Mouse (Mus musculus) MEL (cell line): ENCODE data around the gene A930018P22Rik. TPM values are rescaled to one million over a fixed set of nuclear protein-coding genes. Genes with fewer than 3 reads are reported as not detected.

Experiments
- DNase-seq: peaks from one replicate; pipeline ENCODE4 v3.0.0; 2011; ENCODE audit warnings: low read depth, low spot score
- H3K27ac ChIP-seq: 2 replicates; pipeline ENCODE4 v1.5.1; 2012; ENCODE audit warnings: low read depth, mild to moderate bottlenecking, control low read depth, low read length, moderate library complexity; ENCODE audit not compliant: control insufficient read depth
- H3K27me3 ChIP-seq, 2 experiments: fragments of 150-350 bp in 1 of 2; sonication (generic) in 1 of 2; 2 replicates each; pipeline ENCODE4 v1.6.1; 2012; ENCODE audit warnings: low read length in 2 of 2, mild to moderate bottlenecking in 2 of 2, improper control_type of control experiment in 1 of 2, moderate library complexity in 1 of 2; ENCODE audit not compliant: insufficient read depth in 2 of 2, control insufficient read depth in 1 of 2
- H3K36me3 ChIP-seq, 2 experiments: 2 replicates each; pipeline ENCODE4 v1.6.1; 2012 to 2014; ENCODE audit warnings: low read length in 2 of 2, improper control_type of control experiment in 1 of 2, inconsistent platforms in 1 of 2, mild to moderate bottlenecking in 1 of 2; ENCODE audit not compliant: insufficient read depth in 2 of 2, control insufficient read depth in 1 of 2
- H3K4me1 ChIP-seq, 2 experiments: fragments of 150-350 bp in 1 of 2; sonication (generic) in 1 of 2; 2 replicates each; pipeline ENCODE4 v1.6.1; 2012; ENCODE audit warnings: low read length in 2 of 2, improper control_type of control experiment in 1 of 2, mild to moderate bottlenecking in 1 of 2; ENCODE audit not compliant: insufficient read depth in 2 of 2, control insufficient read depth in 1 of 2
- H3K4me3 ChIP-seq, 2 experiments: fragments of 150-350 bp in 1 of 2; sonication (generic) in 1 of 2; 2 replicates each; pipeline ENCODE4 v1.5.1; 2012; ENCODE audit warnings: low read depth in 2 of 2, low read length in 2 of 2, mild to moderate bottlenecking in 2 of 2, moderate library complexity in 2 of 2, control low read depth in 1 of 2, improper control_type of control experiment in 1 of 2; ENCODE audit not compliant: control insufficient read depth in 1 of 2, insufficient read depth in 1 of 2
- H3K79me2 ChIP-seq: 2 replicates; pipeline ENCODE4 v1.6.1; 2012; ENCODE audit warnings: mild to moderate bottlenecking, low read length, moderate library complexity; ENCODE audit not compliant: control insufficient read depth, poor library complexity, insufficient read depth
- H3K9ac ChIP-seq: 2 replicates; pipeline ENCODE4 v1.6.1; 2012; ENCODE audit warnings: low read depth, mild to moderate bottlenecking, control low read depth, low read length, moderate library complexity; ENCODE audit not compliant: control insufficient read depth, poor library complexity, severe bottlenecking
- H3K9me3 ChIP-seq: fragments of 150-350 bp; sonication (generic); replicated peaks from 2 replicates; pipeline ENCODE4 v1.6.1; 2012; ENCODE audit warnings: mild to moderate bottlenecking, low read length, improper control_type of control experiment, moderate library complexity; ENCODE audit not compliant: insufficient read depth
- ELF1 ChIP-seq: IDR thresholded peaks from 2 replicates; pipeline ENCODE4 v1.6.1; 2014; ENCODE audit warnings: low read depth, mild to moderate bottlenecking, inconsistent platforms, low read length, improper control_type of control experiment, moderate library complexity
- EP300 ChIP-seq, 2 experiments: IDR thresholded peaks; 2 replicates each; pipeline ENCODE4 v1.6.1; 2011; ENCODE audit warnings: improper control_type of control experiment in 2 of 2, low read length in 2 of 2, low read depth in 1 of 2, mild to moderate bottlenecking in 1 of 2
- ETS1 ChIP-seq: IDR thresholded peaks from 2 replicates; pipeline ENCODE4 v1.6.1; 2012; ENCODE audit warnings: low read depth, mild to moderate bottlenecking, inconsistent platforms, low read length, improper control_type of control experiment, moderate library complexity
- GATA1 ChIP-seq: IDR thresholded peaks from 2 replicates; pipeline ENCODE4 v1.6.1; 2011; ENCODE audit warnings: low read depth, low read length, improper control_type of control experiment
- JUND ChIP-seq: IDR thresholded peaks from 2 replicates; pipeline ENCODE4 v1.6.1; 2011; ENCODE audit warnings: low read depth, mild to moderate bottlenecking, improper control_type of control experiment, low read length
- MEF2A ChIP-seq: IDR thresholded peaks from 2 replicates; pipeline ENCODE4 v1.6.1; 2014; ENCODE audit warnings: low read depth, mild to moderate bottlenecking, inconsistent platforms, low read length, improper control_type of control experiment; ENCODE audit not compliant: poor library complexity, insufficient replicate concordance, severe bottlenecking; ENCODE audit errors: extremely low read depth
- MYB ChIP-seq: IDR thresholded peaks from 2 replicates; pipeline ENCODE4 v1.6.1; 2011; ENCODE audit warnings: mild to moderate bottlenecking, low read depth, low read length, improper control_type of control experiment
- MYC ChIP-seq: IDR thresholded peaks from 2 replicates; pipeline ENCODE4 v1.6.1; 2011; ENCODE audit warnings: low read depth, mild to moderate bottlenecking, low read length, improper control_type of control experiment, moderate library complexity
- POLR2A ChIP-seq, 2 experiments: IDR thresholded peaks; 2 replicates each; pipeline ENCODE4 v1.6.1; 2011 to 2012; ENCODE audit warnings: low read length in 2 of 2, mild to moderate bottlenecking in 2 of 2, control low read depth in 1 of 2, improper control_type of control experiment in 1 of 2, low read depth in 1 of 2, moderate library complexity in 1 of 2; ENCODE audit not compliant: control insufficient read depth in 1 of 2, insufficient read depth in 1 of 2, poor library complexity in 1 of 2
- RCOR1 ChIP-seq: IDR thresholded peaks from 2 replicates; pipeline ENCODE4 v1.6.1; 2012; ENCODE audit warnings: low read depth, mild to moderate bottlenecking, inconsistent platforms, low read length, improper control_type of control experiment
- SIN3A ChIP-seq: IDR thresholded peaks from 2 replicates; pipeline ENCODE4 v1.6.1; 2012; ENCODE audit warnings: low read length, improper control_type of control experiment, inconsistent platforms
- TAL1 ChIP-seq: IDR thresholded peaks from 2 replicates; pipeline ENCODE4 v1.6.1; 2012; ENCODE audit warnings: mild to moderate bottlenecking, inconsistent platforms, low read length, moderate library complexity, mixed read lengths
- TCF12 ChIP-seq: IDR thresholded peaks from 2 replicates; pipeline ENCODE4 v1.6.1; 2014; ENCODE audit warnings: low read depth, mild to moderate bottlenecking, inconsistent platforms, low read length, improper control_type of control experiment, moderate library complexity
- UBTF ChIP-seq: IDR thresholded peaks from 2 replicates; pipeline ENCODE4 v1.6.1; 2012; ENCODE audit warnings: low read depth, mild to moderate bottlenecking, inconsistent platforms, low read length, improper control_type of control experiment, moderate library complexity, borderline replicate concordance; ENCODE audit not compliant: insufficient read depth
- ZKSCAN1 ChIP-seq: IDR thresholded peaks from 2 replicates; pipeline ENCODE4 v1.6.1; 2012; ENCODE audit warnings: low read depth, mild to moderate bottlenecking, inconsistent platforms, low read length, improper control_type of control experiment, moderate library complexity
- polyA plus RNA-seq, 2 experiments: library from polyadenylated mRNA; stranded (reverse) in 1 of 2; unstranded in 1 of 2; fragments of >175 nt in 1 of 2; fragments of >200 nt in 1 of 2; gene quantifications; 2 replicates each; pipeline versions ENCODE4 v1.2.1 to v1.2.4; 2012; ENCODE audit warnings: low replicate concordance in 2 of 2, low read depth in 1 of 2; ENCODE audit not compliant: insufficient read length in 2 of 2, insufficient read depth in 1 of 2, missing spikeins in 1 of 2
- total RNA-seq: library from RNA; depleted of rRNA; stranded (reverse); fragments of 300-350 nt; gene quantifications from 2 replicates; pipeline ENCODE4 v1.2.3, GENCODE M21; 2012

Gene A930018P22Rik
- total and polyA plus RNA-seq, 3 experiments: not detected

- peaks cover 0 to 27% of the 10 kb centered on the region in 2 experiments; a peak in 2 of 4 replicates for H3K36me3 ChIP-seq
- no peaks in the 10 kb centered on the region for H3K27me3 ChIP-seq
- TF ChIP-seq UBTF (no peak), SIN3A (peak; percentile 29; the same call in 1 of the 2 replicates), TCF12 (peak; percentile 90), EP300 (IDR thresholded peaks at IDR 0.05; ENCODE audit: low read depth in 1 of 2, low read length in 2 of 2) (peak; percentile 72 to 81), TAL1 (peak; percentile 75), MEF2A (no peak), POLR2A (IDR thresholded peaks at IDR 0.05; ENCODE audit: control insufficient read depth in 1 of 2, insufficient read depth in 1 of 2, low read depth in 1 of 2, low read length in 2 of 2, poor library complexity in 1 of 2) (no peak), ELF1 (0 out of 2 replicates have a peak, but pooled peaks have one; percentile 17), ETS1 (peak; percentile 62), RCOR1 (0 out of 2 replicates have a peak, but pooled peaks have one; percentile 34), GATA1 (peak; percentile 90)
- peaks cover 22 to 31% of the 10 kb centered on the region in 2 experiments for H3K4me1 ChIP-seq
- no peak overlapping the region for H3K9ac ChIP-seq
- H3K79me2 ChIP-seq: no peaks in the 10 kb centered on the region
- DNase-seq: peak; percentile 72
- H3K9me3 ChIP-seq: no peaks in the 10 kb centered on the region
- no peak overlapping the region for H3K4me3 ChIP-seq
- H3K27ac ChIP-seq: peak overlapping the region; percentile 39
These were observed 23.9 kb upstream of the A930018P22Rik start for GRCm38 (mm10) chr2:104098529-104099230.

GRCm38 (mm10) chr2:104099231-104099585, 23.4 kb upstream of the A930018P22Rik start:
- H3K27ac ChIP-seq: peak overlapping the region; percentile 1; the same call in 1 of the 2 replicates
- H3K4me3 ChIP-seq: no peak overlapping the region
- H3K4me1 ChIP-seq: peaks cover 22 to 32% of the 10 kb centered on the region in 2 experiments
- no peaks in the 10 kb centered on the region for H3K79me2 ChIP-seq
- H3K27me3 ChIP-seq: no peaks in the 10 kb centered on the region
- no peak for DNase-seq
- H3K36me3 ChIP-seq: peaks cover 0 to 27% of the 10 kb centered on the region in 2 experiments; a peak in 2 of 4 replicates
- no peak overlapping the region for H3K9ac ChIP-seq
- H3K9me3 ChIP-seq: no peaks in the 10 kb centered on the region
- TF ChIP-seq ETS1 (no peak), RCOR1 (no peak), MYC (no peak), ZKSCAN1 (no peak), UBTF (no peak), MYB (no peak), JUND (no peak)
